Mouse (Mus musculus) left cerebral cortex, adult 11 months (tissue): ENCODE measurements around the gene Gm37240.

Experiments used
- DNase-seq: peaks from one replicate; pipeline ENCODE4 v3.0.0; 2022; ENCODE audit warnings: low spot score

Gene Gm37240

GRCm38 (mm10) chr3:84642942-84643341 lies 1244.4 kb downstream of the Gm37240 start:
- DNase-seq, result no peak

GRCm38 (mm10) chr3:84641391-84641790 lies 1245.9 kb downstream of the Gm37240 start:
- no peak for DNase-seq

GRCm38 (mm10) chr3:84640536-84640935 lies 1246.8 kb downstream of the Gm37240 start:
- no peak for DNase-seq

GRCm38 (mm10) chr3:84639767-84640500 lies 1247.4 kb downstream of the Gm37240 start:
- DNase-seq, result no peak

DNA sequence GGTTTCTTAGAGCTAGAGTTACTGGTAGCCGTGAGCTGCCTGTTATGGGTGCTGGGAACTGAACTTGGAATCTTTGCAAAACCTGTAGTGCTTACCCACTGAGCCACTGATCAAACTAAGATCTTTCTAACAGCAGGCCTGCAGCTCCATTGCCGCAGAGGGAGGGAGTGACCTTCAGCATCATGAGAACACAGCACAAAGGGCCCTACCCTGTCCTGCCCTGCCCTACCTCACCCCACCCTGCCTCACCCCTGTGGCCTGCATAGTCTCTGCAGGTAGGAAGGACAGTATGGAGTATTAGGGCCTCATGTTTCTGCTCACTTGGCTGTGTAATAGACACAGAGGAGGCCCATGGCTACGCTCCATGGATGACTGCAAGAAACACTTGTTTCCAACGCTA lies 1248.5 kb downstream of the Gm37240 start:
- DNase-seq, result no peak

- DNase-seq, result no peak
Observed at GRCm38 (mm10) chr3:84637890-84638578, 1249.3 kb downstream of the Gm37240 start.

DNA sequence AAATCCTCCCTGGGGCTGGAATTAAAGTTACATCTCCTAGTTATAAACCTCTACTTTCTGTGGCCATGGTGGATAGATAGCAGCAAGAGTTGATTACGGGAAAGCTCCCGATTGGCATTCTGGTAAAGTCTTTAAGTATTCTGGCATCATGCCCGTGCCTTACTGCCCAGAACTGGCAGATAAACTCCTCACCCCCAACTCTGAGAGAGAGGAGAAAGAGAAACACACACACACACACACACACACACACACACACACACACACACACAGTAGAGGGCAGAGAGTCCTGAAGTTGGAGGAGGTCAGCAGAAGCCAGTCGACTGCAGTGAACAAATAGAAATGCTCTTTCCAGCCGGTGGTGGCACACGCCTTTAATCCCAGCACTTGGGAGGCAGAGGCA lies 1250.2 kb downstream of the Gm37240 start:
- no peak for DNase-seq

GRCm38 (mm10) chr3:84631586-84631985 lies 1255.7 kb downstream of the Gm37240 start:
- DNase-seq, result no peak

DNA sequence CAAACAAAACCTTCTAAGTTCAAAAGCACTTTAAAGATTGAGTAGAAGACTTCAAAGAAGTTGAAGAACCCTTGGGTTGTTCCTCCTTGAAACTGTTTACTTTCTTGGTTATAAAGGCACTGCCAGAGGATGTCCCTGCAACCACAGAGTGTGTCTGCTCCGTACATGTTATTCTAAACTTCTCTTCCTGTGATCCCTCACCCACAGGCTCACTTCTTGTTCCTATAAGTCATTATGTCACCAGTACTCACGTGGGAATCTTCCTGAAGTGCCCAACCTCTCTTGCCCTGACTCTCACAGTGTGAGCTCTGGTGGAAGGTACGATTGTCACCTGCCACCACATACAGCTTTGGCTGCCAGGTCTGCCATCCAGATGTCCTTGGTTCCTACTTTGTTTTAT lies 1265.3 kb downstream of the Gm37240 start:
- DNase-seq, result no peak

DNA sequence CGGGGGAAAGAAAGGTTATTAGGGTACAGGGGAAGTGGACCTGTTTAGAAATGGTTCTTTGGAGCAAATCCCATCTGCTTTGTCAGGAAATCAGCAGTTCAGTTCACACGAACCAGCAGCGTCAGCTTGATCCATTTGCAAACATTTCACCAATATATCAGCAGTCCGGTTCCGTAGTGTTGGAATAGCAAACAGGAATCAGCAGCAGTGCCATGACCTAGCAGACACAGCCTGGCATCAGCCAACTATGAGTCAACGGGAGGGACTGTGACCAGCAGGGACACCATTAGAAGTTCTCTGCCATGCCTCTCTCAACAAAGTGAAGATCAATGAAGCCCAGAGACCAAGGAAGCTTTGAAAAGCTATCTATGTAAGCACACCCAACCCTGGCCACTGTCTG lies 1267.6 kb downstream of the Gm37240 start:
- DNase-seq, result no peak

- no peak for DNase-seq
Observed at GRCm38 (mm10) chr3:84619056-84619455, 1268.3 kb downstream of the Gm37240 start.

- no peak for DNase-seq
Observed at GRCm38 (mm10) chr3:84618627-84619026, 1268.7 kb downstream of the Gm37240 start.

- no peak for DNase-seq
Observed at GRCm38 (mm10) chr3:84615856-84616225, 1271.5 kb downstream of the Gm37240 start.

DNA sequence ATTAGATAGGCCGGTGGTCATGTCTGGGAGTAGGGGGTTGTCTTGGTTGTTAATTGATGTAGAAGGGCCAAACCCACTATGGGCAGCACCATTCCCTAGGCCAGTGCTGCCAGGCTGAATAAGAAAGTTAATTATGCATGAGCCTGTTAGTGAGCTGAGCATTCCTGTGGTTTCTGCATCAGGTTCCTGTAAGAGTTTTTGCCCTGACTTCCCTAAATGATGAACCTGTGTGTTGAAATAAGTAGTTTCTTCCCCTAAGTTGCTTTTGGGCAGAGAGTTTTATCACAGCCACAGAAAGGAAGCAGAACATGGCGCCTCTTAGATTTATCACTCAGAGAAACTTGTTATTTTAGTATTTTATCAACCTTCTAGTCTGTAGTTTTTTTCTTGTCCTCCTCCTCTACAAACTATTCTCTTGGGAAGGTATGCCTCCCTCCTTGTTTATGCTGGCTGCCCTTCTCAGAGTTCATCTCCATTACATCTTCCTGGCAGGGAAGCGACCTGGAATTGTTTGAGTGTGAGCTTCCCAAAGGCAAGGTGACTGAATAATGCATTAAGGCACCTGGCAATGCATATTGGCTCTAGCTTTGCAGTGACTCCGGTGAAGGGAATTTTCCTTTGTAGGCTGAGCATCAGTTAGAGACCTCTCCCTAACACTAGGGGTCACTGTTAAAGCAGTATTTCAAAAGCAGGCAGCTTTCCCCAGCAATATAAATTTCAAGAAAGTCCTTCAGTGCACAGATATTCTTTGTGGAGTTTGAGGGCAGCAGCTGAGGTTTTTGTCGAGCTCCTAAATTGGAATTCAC lies 1272.1 kb downstream of the Gm37240 start:
- peak; percentile 28 for DNase-seq

DNA sequence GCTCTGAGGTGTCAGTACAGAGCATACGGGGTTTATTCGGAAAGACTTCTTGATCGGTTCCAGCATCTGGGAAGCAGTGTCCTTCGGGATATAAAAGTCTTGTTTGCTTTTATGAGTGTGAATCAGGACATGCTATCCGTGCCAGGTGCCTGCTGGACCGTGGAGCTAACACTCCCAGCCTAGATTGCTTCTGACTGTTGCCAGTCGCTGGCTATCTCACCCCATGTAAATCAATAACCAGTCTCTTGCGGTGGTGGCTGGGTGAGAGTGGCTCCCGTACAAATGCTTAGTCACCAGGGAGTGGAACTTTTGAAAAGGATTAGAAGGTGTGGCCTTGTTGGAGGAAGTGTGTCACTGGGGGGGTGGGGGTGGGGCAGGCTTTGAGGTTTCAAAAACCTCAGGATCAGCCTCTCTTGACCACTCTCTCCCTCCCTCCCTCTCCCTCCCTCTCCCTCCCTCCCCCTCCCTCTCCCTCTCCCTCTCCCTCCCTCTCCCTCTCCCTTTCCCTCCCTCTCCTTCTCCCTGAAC lies 1277.1 kb downstream of the Gm37240 start:
- no peak for DNase-seq

DNA sequence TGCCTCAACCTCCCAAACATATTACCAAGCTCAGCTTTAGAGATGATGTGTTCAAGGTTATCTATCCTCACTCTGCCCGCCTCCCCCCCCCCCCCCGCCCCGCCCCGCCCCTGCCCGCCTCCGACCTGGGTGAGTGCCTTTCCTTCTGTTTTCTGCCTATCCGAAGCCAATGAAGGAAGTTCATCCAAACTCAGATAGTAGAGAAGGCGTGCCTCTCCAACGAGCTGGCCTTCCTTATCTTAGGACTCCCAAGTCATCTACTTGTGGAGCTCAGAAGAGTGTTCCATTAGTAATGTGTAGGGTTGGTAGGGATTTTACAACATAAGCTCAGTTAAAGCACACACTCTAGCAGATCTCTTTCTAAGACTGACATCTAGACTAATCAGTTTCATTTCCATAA lies 1284.1 kb downstream of the Gm37240 start:
- no peak for DNase-seq

- no peak for DNase-seq
Observed at GRCm38 (mm10) chr3:84602759-84603158, 1284.6 kb downstream of the Gm37240 start.

- DNase-seq, result no peak
Observed at GRCm38 (mm10) chr3:84601870-84602495, 1285.3 kb downstream of the Gm37240 start.

GRCm38 (mm10) chr3:84598756-84599155 lies 1288.6 kb downstream of the Gm37240 start:
- no peak for DNase-seq

GRCm38 (mm10) chr3:84597996-84598734 lies 1289.2 kb downstream of the Gm37240 start:
- no peak for DNase-seq

DNA sequence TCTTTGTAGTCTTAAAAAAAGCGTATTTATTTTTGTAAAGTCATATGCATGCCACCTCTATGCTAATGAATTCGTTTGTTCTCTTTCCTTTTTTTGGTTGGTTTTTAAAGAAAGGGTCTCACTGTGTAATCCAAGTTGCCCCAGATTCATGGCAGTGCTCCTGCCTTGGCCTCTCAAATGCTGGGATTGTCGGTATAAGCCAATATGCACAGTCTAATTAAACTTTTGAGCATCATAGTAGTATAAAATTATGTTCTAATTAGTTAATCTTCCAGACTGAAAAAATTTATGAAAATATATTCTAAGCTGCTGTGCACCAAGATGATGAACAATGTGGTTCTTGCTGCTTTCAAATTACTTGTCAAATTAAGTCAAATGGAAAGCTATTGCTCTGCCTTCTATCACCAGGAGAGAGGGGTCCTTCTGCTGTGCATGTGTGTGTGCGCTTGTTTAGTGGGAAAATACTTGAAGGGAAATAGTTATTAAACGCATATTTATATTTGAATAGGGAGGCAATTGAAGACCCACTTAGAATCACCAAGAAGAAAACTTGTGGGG lies 1291.6 kb downstream of the Gm37240 start:
- DNase-seq, result no peak
